Mouse (Mus musculus): ENCODE measurements around the gene Eif2b4.

- no peak for TF ChIP-seq EP300 (IDR thresholded peaks at IDR 0.05)
- no peak for TF ChIP-seq CTCF (IDR thresholded peaks at IDR 0.05)
These were observed 30.8 kb downstream of the Eif2b4 start for GRCm38 (mm10) chr5:31162462-31162861.

All from lung, postnatal 0 days (tissue).